Mouse (Mus musculus): ENCODE data around the gene Itpripl1. TPM values are rescaled to one million over a fixed set of nuclear protein-coding genes. Genes with fewer than 3 reads are reported as not detected.
"Not testable (repeated sequence)": the region's sequence is repeated elsewhere in the genome, so short reads cannot be mapped to it uniquely, and the experiment has no call there.

Gene Itpripl1
- polyA plus RNA-seq (2015; fragmentation: Nextera tagmentation; extraction: Ambion mirVana): 15.9 and 17.8 TPM in 2 replicates

- Histone ChIP-seq H3K4me3 (ENCODE audit: low read depth, low read length) (peak within 1 kb of the TSS; percentile 62), H3K9ac (replicated peaks) (peak within 1 kb of the TSS; percentile 63), H3K36me3 (replicated peaks; ENCODE audit: insufficient read depth, low read length) (peaks cover 19% of the 10 kb centered on the region), H3K27ac (ENCODE audit: low read depth) (peak within 1 kb of the TSS; percentile 34), H3K4me2 (ENCODE audit: low read depth, low read length) (peak within 1 kb of the TSS; percentile 94), H3K27me3 (ENCODE audit: insufficient read depth, low read length) (no peaks in the 10 kb centered on the region), H3K9me3 (ENCODE audit: low read length) (no peaks in the 10 kb centered on the region), H3K4me1 (ENCODE audit: insufficient read depth) (peaks cover 34% of the 10 kb centered on the region)
- TF ChIP-seq EP300 (IDR thresholded peaks at IDR 0.05; ENCODE audit: low read depth) (0 out of 2 replicates have a peak, but pooled peaks have one; percentile 13), CTCF (IDR thresholded peaks at IDR 0.05; ENCODE audit: low read depth) (no peak)
- ATAC-seq (peak; percentile 98), DNase-seq (peak; percentile 92)
- whole genome bisulfite sequencing (ENCODE audit: insufficient replicate concordance): 4% methylated on average over 31 of the region's 31 CpGs
Measured at GRCm38 (mm10) chr2:127143158-127144063, at the start of gene Itpripl1. Gene Itpripl1, minus strand, starts transcription at chr2:127143442.

- Histone ChIP-seq H3K9ac (replicated peaks) (no peak overlapping the region), H3K4me2 (ENCODE audit: low read depth, low read length) (no peak overlapping the region), H3K4me1 (ENCODE audit: insufficient read depth) (no peaks in the 10 kb centered on the region), H3K9me3 (ENCODE audit: low read length) (no peaks in the 10 kb centered on the region), H3K36me3 (replicated peaks; ENCODE audit: insufficient read depth, low read length) (no peaks in the 10 kb centered on the region), H3K27ac (ENCODE audit: low read depth) (no peak overlapping the region), H3K4me3 (ENCODE audit: low read depth, low read length) (no peak overlapping the region), H3K27me3 (ENCODE audit: insufficient read depth, low read length) (no peaks in the 10 kb centered on the region)
- DNase-seq (no peak), ATAC-seq (no peak)
- TF ChIP-seq EP300 (IDR thresholded peaks at IDR 0.05; ENCODE audit: low read depth) (no peak), CTCF (IDR thresholded peaks at IDR 0.05; ENCODE audit: low read depth) (no peak)
Measured at GRCm38 (mm10) chr2:127189574-127189973, 46.3 kb upstream of the Itpripl1 start.

DNA sequence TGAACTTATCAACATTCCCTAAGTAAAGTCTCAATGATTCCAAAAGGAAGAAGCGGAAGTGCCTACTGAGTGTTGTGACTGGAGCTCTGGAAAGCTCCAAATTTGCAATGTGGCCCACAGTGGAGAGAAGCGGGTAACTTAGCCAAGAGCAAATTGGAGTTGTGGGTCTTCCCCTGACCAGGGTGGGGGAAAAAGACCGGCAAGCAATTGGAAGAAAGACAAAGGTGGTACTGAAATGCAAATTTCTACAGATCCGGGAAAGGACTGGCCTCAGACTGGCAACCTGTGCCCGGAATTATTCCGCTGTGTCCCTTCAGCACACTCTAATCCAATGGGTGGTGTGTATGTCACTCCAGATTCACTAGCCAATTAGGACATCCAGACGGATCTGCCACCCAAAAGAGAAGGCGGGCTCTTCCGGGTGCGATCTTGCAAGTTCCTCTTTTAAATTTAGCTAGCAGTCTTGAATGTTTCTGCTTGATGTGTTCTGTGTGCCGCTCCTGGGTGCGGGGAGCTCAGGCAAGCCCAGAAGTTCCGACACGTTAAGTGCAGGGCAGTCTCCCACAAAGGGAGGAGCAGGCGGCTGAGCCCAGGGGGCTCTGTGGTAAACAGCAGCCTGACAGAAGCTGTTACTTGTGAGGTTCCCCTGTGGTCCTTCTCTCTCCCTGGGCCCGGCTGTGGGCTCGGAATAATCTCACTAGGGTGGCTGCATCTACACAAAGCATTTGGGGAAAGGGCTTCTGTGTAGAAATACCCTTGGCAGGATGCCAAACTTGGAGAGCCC is 39.5 kb upstream of the Itpripl1 start:
- Histone ChIP-seq H3K4me2 (ENCODE audit: low read depth, low read length) (peak overlapping the region; percentile 81), H3K9me3 (ENCODE audit: low read length) (no peaks in the 10 kb centered on the region), H3K36me3 (replicated peaks; ENCODE audit: insufficient read depth, low read length) (no peaks in the 10 kb centered on the region), H3K27me3 (ENCODE audit: insufficient read depth, low read length) (no peaks in the 10 kb centered on the region), H3K9ac (replicated peaks) (peak overlapping the region; percentile 87), H3K4me3 (ENCODE audit: low read depth, low read length) (peak overlapping the region; percentile 58), H3K27ac (ENCODE audit: low read depth) (peak overlapping the region; percentile 85), H3K4me1 (ENCODE audit: insufficient read depth) (peaks cover 8% of the 10 kb centered on the region; the same call in 1 of the 2 replicates)
- DNase-seq (peak; percentile 79), ATAC-seq (peak; percentile 100)
- TF ChIP-seq CTCF (IDR thresholded peaks at IDR 0.05; ENCODE audit: low read depth): no peak
- no peak; the same call in 1 of the 2 replicates for TF ChIP-seq EP300 (IDR thresholded peaks at IDR 0.05; ENCODE audit: low read depth)
- 3% methylated on average over 17 of the region's 17 CpGs for WGBS (ENCODE audit: insufficient replicate concordance)

- WGBS (ENCODE audit: insufficient replicate concordance): 7% methylated on average over 1 of the region's 1 CpGs
- not testable (repeated sequence) for H3K9me3 ChIP-seq (ENCODE audit: low read length); H3K27me3 ChIP-seq (ENCODE audit: insufficient read depth, low read length); H3K4me1 ChIP-seq (ENCODE audit: insufficient read depth); H3K36me3 ChIP-seq (replicated peaks; ENCODE audit: insufficient read depth, low read length); DNase-seq; H3K4me3 ChIP-seq (ENCODE audit: low read depth, low read length); ATAC-seq; H3K4me2 ChIP-seq (ENCODE audit: low read depth, low read length); H3K9ac ChIP-seq (replicated peaks); H3K27ac ChIP-seq (ENCODE audit: low read depth)
- TF ChIP-seq CTCF (IDR thresholded peaks at IDR 0.05; ENCODE audit: low read depth): peak; percentile 62
Measured at GRCm38 (mm10) chr2:127166261-127166660, 23.0 kb upstream of the Itpripl1 start.

DNA sequence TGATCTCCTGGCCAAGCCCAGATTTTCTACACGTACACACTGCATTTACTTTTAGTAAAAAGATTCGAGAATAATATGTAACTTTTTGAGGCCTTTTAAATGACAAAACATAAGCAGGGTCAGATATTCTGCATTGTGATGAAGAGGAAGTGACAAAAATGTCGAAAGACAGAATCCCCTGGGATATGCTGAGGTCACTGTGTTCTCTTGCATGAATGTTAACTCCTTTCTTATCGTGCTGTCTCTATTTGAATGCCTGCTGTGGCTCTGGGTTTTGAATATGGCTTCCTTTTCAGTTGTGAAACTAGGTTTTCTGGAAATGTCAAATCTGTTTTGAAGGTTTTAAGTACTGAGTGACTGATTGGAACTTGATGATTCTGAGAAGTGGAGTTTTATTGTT is 22.4 kb upstream of the Itpripl1 start:
- no peaks in the 10 kb centered on the region for H3K27me3 ChIP-seq (ENCODE audit: insufficient read depth, low read length)
- no peaks in the 10 kb centered on the region for H3K36me3 ChIP-seq (replicated peaks; ENCODE audit: insufficient read depth, low read length)
- H3K27ac ChIP-seq (ENCODE audit: low read depth): no peak overlapping the region
- ATAC-seq (no peak), DNase-seq (no peak)
- no peak overlapping the region for H3K4me2 ChIP-seq (ENCODE audit: low read depth, low read length)
- H3K4me3 ChIP-seq (ENCODE audit: low read depth, low read length): no peak overlapping the region
- no peak overlapping the region for H3K9ac ChIP-seq (replicated peaks)
- H3K4me1 ChIP-seq (ENCODE audit: insufficient read depth): no peaks in the 10 kb centered on the region
- TF ChIP-seq EP300 (IDR thresholded peaks at IDR 0.05; ENCODE audit: low read depth): no peak
- 42% methylated on average over 4 of the region's 4 CpGs for WGBS (ENCODE audit: insufficient replicate concordance)
- no peaks in the 10 kb centered on the region for H3K9me3 ChIP-seq (ENCODE audit: low read length)

- no peak for ATAC-seq
- no peak overlapping the region for H3K27ac ChIP-seq (ENCODE audit: low read depth)
Measured at GRCm38 (mm10) chr2:127145699-127146098, 2.5 kb upstream of the Itpripl1 start.

More at GRCm38 (mm10) chr2:127145699-127146098, 2.5 kb upstream of the Itpripl1 start:
- WGBS (ENCODE audit: insufficient replicate concordance): 50% methylated on average over 3 of the region's 3 CpGs
- H3K4me1 ChIP-seq (ENCODE audit: insufficient read depth): peaks cover 34% of the 10 kb centered on the region
- DNase-seq: no peak
- peaks cover 9% of the 10 kb centered on the region for H3K36me3 ChIP-seq (replicated peaks; ENCODE audit: insufficient read depth, low read length)
- peak; percentile 35; the same call in 1 of the 2 replicates for TF ChIP-seq EP300 (IDR thresholded peaks at IDR 0.05; ENCODE audit: low read depth)
- TF ChIP-seq CTCF (IDR thresholded peaks at IDR 0.05; ENCODE audit: low read depth): no peak
- no peak overlapping the region for H3K4me3 ChIP-seq (ENCODE audit: low read depth, low read length)
- H3K27me3 ChIP-seq (ENCODE audit: insufficient read depth, low read length): no peaks in the 10 kb centered on the region
- H3K9me3 ChIP-seq (ENCODE audit: low read length): no peaks in the 10 kb centered on the region
- no peak overlapping the region for H3K9ac ChIP-seq (replicated peaks)
- H3K4me2 ChIP-seq (ENCODE audit: low read depth, low read length): no peak overlapping the region

Data from liver, postnatal 0 days (tissue).